Mouse (Mus musculus): ENCODE results near the gene Map1s. TPM values are rescaled to one million over a fixed set of nuclear protein-coding genes. Genes with fewer than 3 reads are reported as not detected.

Gene Map1s
- polyA plus RNA-seq, 1 experiment from 2014 or later, result 15.4 TPM

DNA sequence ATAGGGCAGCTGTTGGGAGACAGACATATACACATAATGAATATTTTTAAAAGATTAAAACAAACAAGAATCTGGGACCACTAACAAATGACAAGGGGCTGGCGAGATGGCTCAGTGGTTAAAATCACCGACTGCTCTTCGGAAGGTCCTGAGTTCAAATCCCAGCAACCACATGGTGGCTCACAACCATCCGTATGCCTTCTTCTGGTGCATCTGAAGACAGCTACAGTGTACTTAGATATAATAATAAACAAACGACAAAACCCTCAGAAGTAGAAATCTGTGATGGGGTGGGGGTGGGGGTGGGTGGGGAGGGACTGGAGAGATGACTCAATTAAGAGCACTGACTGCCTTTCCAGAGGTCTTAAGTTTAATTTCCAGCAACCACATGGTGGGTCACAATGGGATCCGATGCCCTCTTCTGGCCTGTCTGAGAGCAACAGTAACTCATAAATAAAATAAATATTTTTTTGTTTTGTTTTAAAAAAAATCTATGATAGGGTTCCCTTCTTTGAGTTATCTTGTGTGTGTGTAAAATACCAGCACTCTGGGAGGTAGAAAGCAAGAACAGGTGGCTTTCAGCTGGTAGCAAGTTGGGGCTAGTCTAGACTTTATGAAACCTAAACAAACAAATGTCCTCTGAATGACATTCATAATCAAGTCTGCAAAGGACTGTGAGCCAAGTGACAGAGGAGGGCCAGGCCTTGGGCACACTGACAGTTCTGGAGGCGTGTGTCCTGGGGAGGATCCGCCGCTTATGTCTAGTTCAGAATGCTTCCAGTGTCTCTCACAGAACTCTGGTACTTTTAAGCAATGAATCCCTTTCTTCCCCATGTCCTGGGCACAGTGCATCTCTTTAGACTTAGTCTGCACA, 14.6 kb downstream of the Map1s start:
- Histone ChIP-seq H3K4me2 (no peak overlapping the region), H3K9ac (no peak overlapping the region), H3K27ac (replicated peaks) (no peak overlapping the region), H3K9me3 (replicated peaks) (no peaks in the 10 kb centered on the region), H3K4me3 (replicated peaks) (no peak overlapping the region), H3K36me3 (replicated peaks) (peaks cover 32% of the 10 kb centered on the region), H3K4me1 (replicated peaks) (no peaks in the 10 kb centered on the region), H3K27me3 (no peaks in the 10 kb centered on the region)
- ATAC-seq (ENCODE audit: insufficient read depth), result no peak
- 74% methylated on average over 9 of the region's 9 CpGs for WGBS (ENCODE audit: insufficient replicate concordance)

DNA sequence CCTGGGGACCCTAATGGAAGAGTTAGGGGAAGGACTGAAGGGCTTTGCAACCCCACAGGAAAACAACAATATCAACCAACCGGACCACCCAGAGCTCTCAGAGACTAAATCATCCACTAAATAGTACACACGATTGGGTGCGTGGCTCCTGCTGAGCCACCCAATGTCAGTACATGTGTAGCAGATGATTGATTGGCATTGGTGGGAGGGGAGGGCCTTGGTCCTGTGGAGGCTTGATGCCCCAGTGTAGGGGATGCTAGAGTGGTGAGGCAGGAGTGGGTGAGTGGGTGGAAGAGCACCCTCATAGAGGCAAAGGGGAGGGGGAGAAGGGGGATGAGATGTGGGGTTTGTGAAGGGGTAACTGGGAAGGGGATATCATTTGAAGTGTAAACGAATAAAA, 18.4 kb downstream of the Map1s start:
- 70% methylated on average over 4 of the region's 4 CpGs for WGBS (ENCODE audit: insufficient replicate concordance)
- H3K27ac ChIP-seq (replicated peaks), result no peak overlapping the region
- no peaks in the 10 kb centered on the region for H3K9me3 ChIP-seq (replicated peaks)
- no peak overlapping the region for H3K4me3 ChIP-seq (replicated peaks)
- no peak overlapping the region for H3K9ac ChIP-seq
- H3K36me3 ChIP-seq (replicated peaks), result no peaks in the 10 kb centered on the region
- H3K27me3 ChIP-seq, result no peaks in the 10 kb centered on the region
- no peak for ATAC-seq (ENCODE audit: insufficient read depth)
- no peak overlapping the region for H3K4me2 ChIP-seq
- no peaks in the 10 kb centered on the region for H3K4me1 ChIP-seq (replicated peaks)

DNA sequence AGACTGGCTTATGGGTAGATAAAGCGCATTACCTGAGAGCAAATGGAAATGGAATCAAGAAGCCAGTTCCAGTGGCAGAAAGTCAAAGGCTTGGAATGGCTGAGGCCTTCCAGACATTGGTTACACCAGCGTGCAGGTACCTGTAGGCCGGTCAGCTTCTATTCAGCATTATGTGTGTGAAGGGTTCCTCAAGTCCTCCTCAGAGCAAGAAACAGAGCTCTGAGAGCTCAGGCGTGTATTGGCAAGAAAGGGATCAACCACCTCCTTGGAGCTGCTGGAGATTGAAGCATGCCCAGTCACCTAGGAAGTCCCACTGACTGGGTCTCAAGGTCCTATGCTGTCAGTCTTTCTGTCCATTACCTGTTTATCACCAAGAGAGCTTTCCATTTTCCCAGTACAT, 20.0 kb downstream of the Map1s start:
- Histone ChIP-seq H3K9me3 (replicated peaks) (no peaks in the 10 kb centered on the region), H3K27me3 (no peaks in the 10 kb centered on the region), H3K4me1 (replicated peaks) (no peaks in the 10 kb centered on the region), H3K9ac (no peak overlapping the region), H3K4me3 (replicated peaks) (no peak overlapping the region), H3K4me2 (no peak overlapping the region), H3K27ac (replicated peaks) (no peak overlapping the region), H3K36me3 (replicated peaks) (no peaks in the 10 kb centered on the region)
- ATAC-seq (ENCODE audit: insufficient read depth), result no peak
- WGBS (ENCODE audit: insufficient replicate concordance), result 72% methylated on average over 4 of the region's 4 CpGs

DNA sequence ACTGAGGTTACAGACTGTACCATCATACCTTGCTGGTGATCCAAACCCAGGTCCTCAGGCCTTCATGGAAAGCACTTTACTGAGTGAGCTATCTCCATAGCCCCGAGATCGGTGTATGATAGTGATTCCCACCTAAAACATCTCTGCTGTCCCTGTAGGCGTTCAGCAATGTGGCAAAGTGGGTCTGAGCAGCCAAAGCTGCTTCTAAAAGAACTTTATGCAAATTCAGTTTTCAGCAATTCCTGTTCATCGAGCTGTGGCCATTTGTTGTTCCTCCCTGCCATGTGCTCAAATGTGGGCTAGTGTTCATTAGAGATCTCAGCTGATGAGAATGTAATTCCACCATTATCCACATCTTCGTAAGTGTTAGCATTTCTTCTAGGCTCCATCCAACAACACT, 20.7 kb downstream of the Map1s start:
- H3K27me3 ChIP-seq, result no peaks in the 10 kb centered on the region
- H3K36me3 ChIP-seq (replicated peaks), result no peaks in the 10 kb centered on the region
- H3K9ac ChIP-seq, result no peak overlapping the region
- H3K4me3 ChIP-seq (replicated peaks), result no peak overlapping the region
- no peaks in the 10 kb centered on the region for H3K4me1 ChIP-seq (replicated peaks)
- H3K9me3 ChIP-seq (replicated peaks), result no peaks in the 10 kb centered on the region
- WGBS (ENCODE audit: insufficient replicate concordance), result 58% methylated on average over 5 of the region's 5 CpGs
- no peak overlapping the region for H3K4me2 ChIP-seq
- no peak overlapping the region for H3K27ac ChIP-seq (replicated peaks)
- ATAC-seq (ENCODE audit: insufficient read depth), result no peak

DNA sequence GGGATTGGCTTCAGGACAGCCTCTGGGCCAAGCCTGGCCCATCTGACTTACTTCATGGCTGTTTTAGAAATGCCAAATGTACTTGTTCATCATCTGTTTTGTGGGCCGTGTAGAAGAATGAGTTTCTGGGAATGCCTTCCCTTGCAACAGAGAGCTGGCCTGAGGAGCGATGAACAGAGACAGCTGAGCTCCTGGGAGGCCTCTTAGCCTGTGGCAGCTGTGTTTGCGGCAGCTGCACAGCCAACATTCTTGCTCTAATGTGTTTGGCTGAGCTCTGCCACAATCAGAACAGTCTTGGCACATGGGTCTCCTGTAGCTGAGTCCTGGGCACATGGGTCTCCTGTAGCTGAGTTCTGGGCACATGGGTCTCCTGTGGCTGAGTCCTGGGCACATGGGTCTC, 22.4 kb downstream of the Map1s start:
- H3K27ac ChIP-seq (replicated peaks), result no peak overlapping the region
- no peaks in the 10 kb centered on the region for H3K4me1 ChIP-seq (replicated peaks)
- no peak overlapping the region for H3K4me2 ChIP-seq
- H3K27me3 ChIP-seq, result no peaks in the 10 kb centered on the region
- H3K4me3 ChIP-seq (replicated peaks), result no peak overlapping the region
- H3K9ac ChIP-seq, result no peak overlapping the region
- H3K36me3 ChIP-seq (replicated peaks), result no peaks in the 10 kb centered on the region
- WGBS (ENCODE audit: insufficient replicate concordance), result 66% methylated on average over 3 of the region's 3 CpGs
- H3K9me3 ChIP-seq (replicated peaks), result no peaks in the 10 kb centered on the region
- ATAC-seq (ENCODE audit: insufficient read depth), result no peak

DNA sequence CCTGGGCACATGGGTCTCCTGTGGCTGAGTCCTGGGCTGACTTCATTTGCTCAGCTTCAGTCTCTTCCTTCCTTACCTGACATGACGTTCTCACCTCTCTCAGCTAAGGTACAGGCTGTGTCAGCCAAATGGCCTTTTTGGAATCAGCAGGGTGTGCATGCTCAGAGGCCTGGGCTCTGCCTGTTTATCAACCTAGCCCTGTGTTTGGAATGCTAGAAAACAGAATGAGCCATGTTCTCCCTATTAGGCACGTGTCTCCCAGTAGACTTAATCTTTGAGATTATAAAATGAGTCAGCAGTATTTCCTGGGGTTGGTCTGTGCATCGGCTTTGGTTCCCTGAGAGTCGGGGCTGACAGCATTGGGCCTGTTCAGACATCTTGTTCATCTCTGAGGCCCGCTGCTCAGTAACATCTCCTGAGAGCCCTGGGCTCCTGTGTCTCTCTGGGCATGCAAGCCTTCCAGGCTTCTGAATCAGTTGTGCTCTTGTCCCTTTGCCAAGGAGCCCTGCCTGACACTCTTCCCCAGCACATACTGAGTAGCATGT, 23.1 kb downstream of the Map1s start:
- H3K4me3 ChIP-seq (replicated peaks), result no peak overlapping the region
- no peaks in the 10 kb centered on the region for H3K4me1 ChIP-seq (replicated peaks)
- H3K36me3 ChIP-seq (replicated peaks), result no peaks in the 10 kb centered on the region
- no peak overlapping the region for H3K27ac ChIP-seq (replicated peaks)
- H3K9ac ChIP-seq, result no peak overlapping the region
- no peaks in the 10 kb centered on the region for H3K9me3 ChIP-seq (replicated peaks)
- no peaks in the 10 kb centered on the region for H3K27me3 ChIP-seq
- no peak overlapping the region for H3K4me2 ChIP-seq
- no peak for ATAC-seq (ENCODE audit: insufficient read depth)
- 45% methylated on average over 5 of the region's 5 CpGs for WGBS (ENCODE audit: insufficient replicate concordance)

DNA sequence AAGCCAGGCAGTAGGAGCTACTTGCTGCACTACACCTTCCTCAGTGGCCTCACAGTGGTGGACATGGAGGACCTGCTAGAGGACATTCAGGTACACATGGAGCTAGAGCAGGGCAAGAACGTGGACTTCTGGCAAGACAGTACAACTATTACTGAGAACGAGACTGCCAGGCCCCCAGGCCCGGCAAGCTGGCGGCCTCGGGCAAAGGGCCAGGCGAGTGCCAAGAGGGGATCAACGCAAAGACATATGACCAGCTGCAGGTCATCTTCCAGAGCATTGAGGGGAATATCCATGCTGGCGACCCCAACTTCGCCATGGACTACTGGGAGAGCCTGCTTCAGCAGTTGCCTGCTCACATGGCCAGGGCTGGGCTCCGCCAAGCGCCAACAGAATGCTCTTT, 26.0 kb downstream of the Map1s start:
- no peak overlapping the region for H3K4me2 ChIP-seq
- ATAC-seq (ENCODE audit: insufficient read depth), result no peak
- no peaks in the 10 kb centered on the region for H3K36me3 ChIP-seq (replicated peaks)
- no peaks in the 10 kb centered on the region for H3K27me3 ChIP-seq
- H3K4me1 ChIP-seq (replicated peaks), result no peaks in the 10 kb centered on the region
- H3K9me3 ChIP-seq (replicated peaks), result no peaks in the 10 kb centered on the region
- 81% methylated on average over 11 of the region's 11 CpGs for WGBS (ENCODE audit: insufficient replicate concordance)
- H3K9ac ChIP-seq, result no peak overlapping the region
- no peak overlapping the region for H3K27ac ChIP-seq (replicated peaks)
- H3K4me3 ChIP-seq (replicated peaks), result no peak overlapping the region

DNA sequence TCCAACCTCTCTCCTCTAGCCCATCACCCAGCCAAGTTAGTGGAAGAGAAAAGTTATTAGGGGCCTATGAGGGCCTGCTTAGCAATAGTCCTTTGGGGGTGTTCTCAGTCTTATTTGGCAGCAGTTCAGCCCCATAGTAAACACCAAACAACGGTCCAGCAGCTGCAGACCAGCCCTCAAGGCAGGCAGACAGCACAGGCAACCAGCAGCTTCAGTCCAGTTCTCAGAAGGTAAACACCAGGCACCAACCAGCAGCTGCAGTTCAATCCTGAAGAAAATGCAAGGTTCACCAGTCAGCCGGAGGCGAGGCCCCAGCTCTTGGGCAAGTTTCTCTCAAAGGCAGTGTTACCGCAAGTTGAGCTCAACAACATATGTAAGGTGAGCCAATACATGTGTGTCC, 27.3 kb downstream of the Map1s start:
- Histone ChIP-seq H3K36me3 (replicated peaks) (no peaks in the 10 kb centered on the region), H3K27ac (replicated peaks) (no peak overlapping the region), H3K4me2 (no peak overlapping the region), H3K27me3 (no peaks in the 10 kb centered on the region), H3K9ac (no peak overlapping the region), H3K9me3 (replicated peaks) (no peaks in the 10 kb centered on the region), H3K4me1 (replicated peaks) (no peaks in the 10 kb centered on the region), H3K4me3 (replicated peaks) (no peak overlapping the region)
- no peak for ATAC-seq (ENCODE audit: insufficient read depth)
- 76% methylated on average over 4 of the region's 4 CpGs for WGBS (ENCODE audit: insufficient replicate concordance)

DNA sequence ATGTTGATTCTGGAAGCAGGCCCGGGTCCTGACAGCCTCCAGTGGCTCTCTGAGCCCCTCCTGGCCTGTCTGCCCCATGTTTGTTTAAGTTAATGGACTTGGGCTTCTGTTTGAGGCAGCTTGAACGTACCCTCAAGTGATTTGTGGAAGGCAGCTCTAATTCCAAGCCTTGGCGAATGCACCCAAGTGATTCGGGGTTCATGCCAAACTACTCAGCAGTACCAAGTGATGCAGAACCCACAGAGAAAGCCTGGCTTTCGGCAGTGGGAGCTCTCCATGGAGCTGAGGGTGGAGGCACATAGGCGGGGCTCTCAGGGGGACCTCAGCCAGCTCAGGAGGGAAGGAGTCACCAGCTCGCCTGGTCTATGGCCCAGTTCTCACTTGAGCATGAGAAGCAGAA, 29.1 kb downstream of the Map1s start:
- WGBS (ENCODE audit: insufficient replicate concordance), result 38% methylated on average over 7 of the region's 7 CpGs

DNA sequence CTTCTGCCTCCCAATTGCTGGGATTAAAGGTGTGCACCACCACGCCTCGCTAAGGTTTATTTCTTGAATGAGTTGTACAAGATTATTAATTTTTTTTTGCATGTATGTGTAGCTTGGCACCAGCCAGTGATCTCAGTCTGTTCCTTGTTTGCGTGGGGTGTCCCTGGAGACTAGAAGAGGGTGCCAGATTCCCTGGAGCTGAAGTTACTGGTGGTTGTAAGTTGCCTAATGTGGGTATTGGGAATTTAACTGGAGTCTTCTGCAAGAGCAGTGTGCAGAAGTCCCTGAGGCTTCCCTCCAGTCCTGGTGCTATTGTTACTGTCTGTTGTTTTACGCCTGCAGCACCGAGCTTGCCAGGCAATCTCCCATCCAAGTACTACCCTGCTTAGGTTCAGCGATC, 31.5 kb downstream of the Map1s start:
- Histone ChIP-seq H3K27me3 (no peaks in the 10 kb centered on the region), H3K4me1 (replicated peaks) (no peaks in the 10 kb centered on the region), H3K4me3 (replicated peaks) (no peak overlapping the region), H3K27ac (replicated peaks) (no peak overlapping the region), H3K9ac (no peak overlapping the region), H3K4me2 (no peak overlapping the region), H3K36me3 (replicated peaks) (no peaks in the 10 kb centered on the region), H3K9me3 (replicated peaks) (no peaks in the 10 kb centered on the region)
- no peak for ATAC-seq (ENCODE audit: insufficient read depth)
- WGBS (ENCODE audit: insufficient replicate concordance), result 64% methylated on average over 6 of the region's 6 CpGs

More for the DNA sequence above, 29.1 kb downstream of the Map1s start:
- no peak overlapping the region for H3K4me3 ChIP-seq (replicated peaks)
- H3K4me2 ChIP-seq, result no peak overlapping the region
- no peaks in the 10 kb centered on the region for H3K9me3 ChIP-seq (replicated peaks)
- no peak for ATAC-seq (ENCODE audit: insufficient read depth)
- no peaks in the 10 kb centered on the region for H3K36me3 ChIP-seq (replicated peaks)
- no peak overlapping the region for H3K27ac ChIP-seq (replicated peaks)
- H3K27me3 ChIP-seq, result no peaks in the 10 kb centered on the region
- no peak overlapping the region for H3K9ac ChIP-seq
- no peaks in the 10 kb centered on the region for H3K4me1 ChIP-seq (replicated peaks)

DNA sequence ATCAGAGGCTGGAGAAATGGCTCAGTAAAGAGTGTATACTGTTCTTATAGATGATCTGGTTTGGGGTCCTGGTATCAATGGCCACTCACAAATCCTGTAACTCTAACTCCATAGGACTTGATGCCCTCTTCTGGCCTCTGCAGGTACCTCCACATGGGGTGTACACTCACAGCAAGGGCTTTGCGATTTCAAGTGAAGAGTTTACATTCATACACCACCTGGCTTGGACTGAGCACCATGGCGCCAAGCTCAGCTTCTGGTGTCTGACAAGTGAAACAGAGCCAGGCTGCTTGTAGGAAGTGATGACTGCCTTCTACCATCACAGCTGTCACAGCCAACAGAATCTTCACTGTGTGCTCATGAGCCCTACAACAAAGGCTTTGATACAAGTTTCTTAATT, 35.7 kb downstream of the Map1s start:
- WGBS (ENCODE audit: insufficient replicate concordance), result 51% methylated on average over 2 of the region's 2 CpGs
- Histone ChIP-seq H3K4me1 (replicated peaks) (no peaks in the 10 kb centered on the region), H3K27ac (replicated peaks) (no peak overlapping the region), H3K4me3 (replicated peaks) (no peak overlapping the region), H3K36me3 (replicated peaks) (no peaks in the 10 kb centered on the region), H3K9ac (no peak overlapping the region), H3K9me3 (replicated peaks) (no peaks in the 10 kb centered on the region), H3K4me2 (no peak overlapping the region), H3K27me3 (peaks cover 4% of the 10 kb centered on the region; the same call in 1 of the 2 replicates)
- ATAC-seq (ENCODE audit: insufficient read depth), result no peak

DNA sequence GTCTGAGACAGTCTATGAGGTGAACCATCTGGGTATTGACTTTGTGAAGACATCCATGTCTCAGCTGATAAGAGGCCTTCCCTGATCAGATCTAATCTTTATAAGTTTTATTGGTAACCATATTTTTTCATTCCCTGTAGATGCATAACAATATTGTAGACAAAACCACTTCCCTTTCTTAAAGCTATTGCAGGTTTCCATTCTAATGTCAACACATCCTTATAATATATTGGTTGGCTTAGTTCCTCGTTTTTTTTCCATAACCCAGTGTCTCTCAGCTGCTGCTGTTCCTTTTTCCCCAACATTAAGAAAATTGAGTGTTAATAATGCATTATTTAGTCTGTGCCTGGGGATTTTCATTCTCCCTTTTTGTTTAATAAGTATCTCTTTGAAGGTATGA, 37.5 kb downstream of the Map1s start:
- Histone ChIP-seq H3K9ac (no peak overlapping the region), H3K4me3 (replicated peaks) (no peak overlapping the region), H3K27me3 (peaks cover 15% of the 10 kb centered on the region; the same call in 1 of the 2 replicates), H3K4me1 (replicated peaks) (no peaks in the 10 kb centered on the region), H3K9me3 (replicated peaks) (no peaks in the 10 kb centered on the region), H3K36me3 (replicated peaks) (no peaks in the 10 kb centered on the region), H3K27ac (replicated peaks) (no peak overlapping the region), H3K4me2 (no peak overlapping the region)
- ATAC-seq (ENCODE audit: insufficient read depth), result no peak
- WGBS (ENCODE audit: insufficient replicate concordance), result 11% methylated on average over 1 of the region's 1 CpGs

All from liver, embryonic 15.5 days (tissue).